Mouse (Mus musculus) thymus, adult 2 months (tissue): ENCODE data around the gene Xlr5a. TPM values are rescaled to one million over a fixed set of nuclear protein-coding genes. Genes with fewer than 3 reads are reported as not detected.

Experiments
- DNase-seq: peaks from one replicate; pipeline ENCODE4 v3.0.0; 2021
- H3K27ac ChIP-seq: fragments of 200-500 bp; 2 replicates; pipeline ENCODE4 v1.5.1; 2012; ENCODE audit warnings: low read length, control low read depth; ENCODE audit not compliant: control insufficient read depth, insufficient read depth
- H3K27me3 ChIP-seq: fragments of 200-500 bp; 2 replicates; pipeline ENCODE4 v1.6.1; 2012; ENCODE audit warnings: mild to moderate bottlenecking, low read length, moderate library complexity, mixed read lengths; ENCODE audit not compliant: control insufficient read depth, insufficient read depth
- H3K36me3 ChIP-seq: fragments of 200-500 bp; 2 replicates; pipeline ENCODE4 v1.6.1; 2012; ENCODE audit warnings: mild to moderate bottlenecking, low read length, moderate library complexity; ENCODE audit not compliant: control insufficient read depth, insufficient read depth
- H3K4me1 ChIP-seq: fragments of 200-500 bp; replicated peaks from 2 replicates; pipeline ENCODE4 v1.6.1; 2012; ENCODE audit warnings: low read length; ENCODE audit not compliant: control insufficient read depth, insufficient read depth
- H3K4me3 ChIP-seq: fragments of 200-500 bp; 2 replicates; pipeline ENCODE4 v1.5.1; 2012; ENCODE audit warnings: mild to moderate bottlenecking, low read length, control low read depth, moderate library complexity; ENCODE audit not compliant: control insufficient read depth, insufficient read depth
- CTCF ChIP-seq: fragments of 200-500 bp; IDR thresholded peaks from 2 replicates; pipeline ENCODE4 v1.5.1; 2012; ENCODE audit warnings: mild to moderate bottlenecking, control low read depth, low read length, moderate library complexity, borderline replicate concordance; ENCODE audit not compliant: control insufficient read depth, poor library complexity, insufficient read depth; ENCODE audit errors: extremely low read depth
- POLR2A ChIP-seq: fragments of 200-500 bp; IDR thresholded peaks from 2 replicates; pipeline ENCODE4 v1.6.1; 2012; ENCODE audit warnings: mild to moderate bottlenecking, low read length, control low read depth, moderate library complexity; ENCODE audit not compliant: control insufficient read depth, poor library complexity, insufficient read depth; ENCODE audit errors: extremely low read depth
- WGBS: fragments of 180-500 bp; shearing (Covaris S2); methylation state at CpG from one replicate; pipeline ENCODE4 v1.1.7; 2018; 5-methylcytosine and 5-hydroxymethylcytosine counted together
- polyA plus RNA-seq: library from polyadenylated mRNA; depleted of rRNA; stranded (reverse); fragments of >200 nt; gene quantifications from 2 replicates; pipeline ENCODE4 v1.2.3, GENCODE M21; 2012; rRNA removed

Gene Xlr5a
- polyA plus RNA-seq, 1 experiment, result 0.05 TPM

GRCm38 (mm10) chrX:73062323-73062722 lies 230.5 kb downstream of the Xlr5a start:
- no peaks in the 10 kb centered on the region for H3K36me3 ChIP-seq
- WGBS, result 47% methylated on average over 5 of the region's 5 CpGs
- no peak for DNase-seq

DNA sequence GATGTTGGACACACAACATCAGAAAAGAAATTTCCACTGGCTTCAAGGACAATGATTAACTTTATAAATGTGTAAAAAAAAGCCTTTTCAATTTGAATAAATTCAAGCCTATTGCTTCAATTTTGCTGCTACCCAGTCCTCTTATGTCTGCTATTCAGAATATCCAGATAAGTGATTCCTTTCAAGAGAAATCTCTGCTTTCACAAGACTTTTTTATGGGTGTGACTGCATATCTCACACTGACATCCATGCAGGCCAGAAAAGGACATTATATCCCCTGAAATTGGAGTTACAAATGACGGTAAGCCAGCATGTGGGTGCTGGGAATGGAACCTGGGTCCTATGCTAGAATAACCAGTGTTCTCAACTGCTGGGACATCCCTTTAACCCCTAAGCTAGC lies 231.2 kb downstream of the Xlr5a start:
- no peak overlapping the region for H3K27ac ChIP-seq
- no peaks in the 10 kb centered on the region for H3K27me3 ChIP-seq
- no peak overlapping the region for H3K4me3 ChIP-seq
- no peak for DNase-seq
- H3K4me1 ChIP-seq, result no peaks in the 10 kb centered on the region
- H3K36me3 ChIP-seq, result no peaks in the 10 kb centered on the region
- WGBS, result 100% methylated on average over 1 of the region's 1 CpGs
- no peak for TF ChIP-seq POLR2A
- TF ChIP-seq CTCF, result no peak

More at GRCm38 (mm10) chrX:73062323-73062722, 230.5 kb downstream of the Xlr5a start:
- no peak overlapping the region for H3K27ac ChIP-seq
- TF ChIP-seq CTCF (no peak), POLR2A (no peak)
- H3K4me1 ChIP-seq, result no peaks in the 10 kb centered on the region
- no peaks in the 10 kb centered on the region for H3K27me3 ChIP-seq
- no peak overlapping the region for H3K4me3 ChIP-seq

Other genes starting within 250 kb of the Xlr5a start
- gene Pnma3, start 228.2 kb downstream of the Xlr5a start, polyA plus RNA-seq, result not detected in 2 replicates
- gene Xlr4a, start 210.5 kb downstream of the Xlr5a start, polyA plus RNA-seq, result 4.0 and 7.7 TPM in 2 replicates
- gene Xlr3a, start 195.9 kb downstream of the Xlr5a start, polyA plus RNA-seq, result 0.97 TPM in 1 of 2 replicates, not detected in the other
- 0.11 and 0.17 TPM in 2 replicates for gene Gm14685, start 175.9 kb downstream of the Xlr5a start, polyA plus RNA-seq
- not detected in 2 replicates for gene Xlr5b, start 144.2 kb downstream of the Xlr5a start, polyA plus RNA-seq
- gene DXBay18, start 143.5 kb downstream of the Xlr5a start, polyA plus RNA-seq, result not detected in 2 replicates
- gene Spin2d, start 116.0 kb downstream of the Xlr5a start, polyA plus RNA-seq, result not detected in 2 replicates
- gene Xlr3b, start 100.8 kb downstream of the Xlr5a start, polyA plus RNA-seq, result 0.56 and 2.8 TPM in 2 replicates
- 8.5 and 13.3 TPM in 2 replicates for gene Xlr4b, start 78.6 kb downstream of the Xlr5a start, polyA plus RNA-seq
- gene F8a, start 64.7 kb downstream of the Xlr5a start, polyA plus RNA-seq, result 21.8 and 26.5 TPM in 2 replicates
- gene Xlr4c, start 49.8 kb downstream of the Xlr5a start, polyA plus RNA-seq, result 4.1 and 6.8 TPM in 2 replicates
- not detected in 2 replicates for gene Xlr3c, start 27.6 kb downstream of the Xlr5a start, polyA plus RNA-seq
- gene Xlr5c, start within 50 bp of the Xlr5a start, polyA plus RNA-seq, result 0.11 TPM in 1 of 2 replicates, not detected in the other
- gene Gm45015, start 43.9 kb upstream of the Xlr5a start, polyA plus RNA-seq, result not detected in 2 replicates
- 30.6 and 31.2 TPM in 2 replicates for gene Zfp275, start 49.6 kb upstream of the Xlr5a start, polyA plus RNA-seq
- gene Gm18336, start 105.8 kb upstream of the Xlr5a start, polyA plus RNA-seq, result not detected in 2 replicates
- 0.03 and 0.07 TPM in 2 replicates for gene Zfp92, start 118.1 kb upstream of the Xlr5a start, polyA plus RNA-seq
- gene Trex2, start 142.4 kb upstream of the Xlr5a start, polyA plus RNA-seq, result 1.7 and 2.2 TPM in 2 replicates
- gene Haus7, start 166.1 kb upstream of the Xlr5a start, polyA plus RNA-seq, result 20.8 and 21.4 TPM in 2 replicates
- 83.6 and 91.6 TPM in 2 replicates for gene Bgn, start 190.6 kb upstream of the Xlr5a start, polyA plus RNA-seq
- gene Atp2b3, start 210.1 kb upstream of the Xlr5a start, polyA plus RNA-seq, result 0.05 and 0.06 TPM in 2 replicates